Mouse (Mus musculus): ENCODE data around the gene Ehbp1.

GRCm38 (mm10) chr11:22301164-22301563, 40.9 kb downstream of the Ehbp1 start:
- TF ChIP-seq POLR2A (IDR thresholded peaks at IDR 0.05; ENCODE audit: low read depth, low read length) = no peak
- TF ChIP-seq CTCF (IDR thresholded peaks at IDR 0.05; ENCODE audit: borderline replicate concordance, insufficient read depth, low read length) = no peak
